Mouse (Mus musculus) left cerebral cortex, adult 2 months (tissue): ENCODE data around the gene Rpl18a. TPM values are rescaled to one million over a fixed set of nuclear protein-coding genes. Genes with fewer than 3 reads are reported as not detected.

Experiments used
- DNase-seq, 2 experiments: peaks; one replicate each; pipeline ENCODE4 v3.0.0; 2021 to 2022; ENCODE audit warnings: low spot score in 2 of 2, mixed read lengths in 1 of 2; ENCODE audit errors: extremely low spot score in 1 of 2
- H3K27ac ChIP-seq: fragments of 200-600 bp; 2 replicates; pipeline ENCODE4 v1.8.1; 2022
- H3K4me3 ChIP-seq: fragments of 200-600 bp; 2 replicates; pipeline ENCODE4 v1.8.1; 2022
- CTCF ChIP-seq: fragments of 200-600 bp; IDR thresholded peaks from 2 replicates; pipeline ENCODE4 v1.8.1; 2022; ENCODE audit warnings: antibody characterized with exemption, mild to moderate bottlenecking, moderate library complexity
- intact Hi-C: fragments of 180-260 bp; cut with DNase I; formaldehyde crosslinking; loops from one replicate; pipeline ENCODE4 v1.15.1; 2025
- total RNA-seq, 2 experiments: library from RNA; stranded (reverse); gene quantifications; 2 replicates each; pipeline ENCODE4 v1.2.3; 2021

Gene Rpl18a
- total RNA-seq, 2 experiments from 2014 or later, result 588 to 633 TPM

DNA sequence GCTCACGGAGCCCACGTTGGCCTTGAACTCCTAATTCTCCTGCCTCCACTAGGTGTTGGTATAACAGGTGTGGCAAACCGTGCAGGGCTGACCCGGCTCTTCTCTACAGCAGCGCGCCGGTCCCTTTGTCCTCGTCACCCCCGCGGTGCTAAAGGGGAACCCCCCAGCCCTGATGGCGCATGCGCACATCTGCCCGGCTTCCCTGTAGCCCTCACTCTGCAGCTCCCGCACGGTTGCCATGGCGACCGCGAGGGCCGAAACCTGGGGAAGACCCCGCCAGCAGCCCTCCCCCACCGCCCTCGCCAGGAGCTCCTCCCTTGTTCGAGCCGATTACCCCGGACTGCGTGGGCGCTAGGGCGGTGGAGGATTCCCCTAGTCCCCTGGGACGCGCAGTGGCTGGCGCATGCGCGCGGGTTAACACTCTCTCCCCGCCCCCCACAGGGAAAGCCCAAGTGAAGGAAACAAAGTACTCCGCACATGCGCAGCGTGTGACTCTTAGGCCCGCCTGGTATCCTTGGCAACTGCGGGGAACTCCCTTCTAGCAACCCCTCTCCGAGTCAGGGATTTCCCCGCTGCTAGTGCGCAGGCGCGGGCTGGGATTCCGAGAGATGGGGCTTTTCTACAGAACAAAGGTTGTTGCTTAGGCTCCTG, 31.7 kb downstream of the Rpl18a start:
- peak; percentile 98 to 99 for DNase-seq
- Histone ChIP-seq H3K4me3 (peak overlapping the region; percentile 62), H3K27ac (peak overlapping the region; percentile 93)
- TF ChIP-seq CTCF, result no peak
- intact Hi-C loops, result no loop called here

DNA sequence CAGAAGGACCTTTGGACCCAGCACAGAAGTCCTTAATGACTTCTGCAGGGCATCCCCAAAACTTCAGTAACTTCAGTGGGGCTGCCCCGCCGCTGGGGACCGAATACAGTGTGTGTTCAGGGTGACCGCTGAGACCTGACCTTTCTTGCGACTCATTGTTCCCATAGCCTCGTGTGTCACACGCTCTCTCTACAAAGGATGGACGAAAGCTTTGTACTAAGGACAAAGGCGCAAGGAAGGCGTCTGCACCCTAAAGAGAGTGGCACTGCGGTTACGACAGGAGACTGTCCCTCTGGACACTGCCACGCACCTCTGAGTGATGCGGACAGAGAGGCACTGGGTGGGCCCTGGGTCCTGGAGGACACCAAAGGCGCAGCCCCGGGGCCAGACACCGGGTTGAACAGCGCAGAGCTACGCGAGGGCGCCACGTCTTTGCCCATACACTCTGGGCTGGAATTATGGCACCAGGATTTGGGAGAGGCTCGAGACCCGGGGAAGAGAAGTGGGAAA, 32.4 kb downstream of the Rpl18a start:
- H3K27ac ChIP-seq, result peak overlapping the region; percentile 93
- no peak for DNase-seq

DNA sequence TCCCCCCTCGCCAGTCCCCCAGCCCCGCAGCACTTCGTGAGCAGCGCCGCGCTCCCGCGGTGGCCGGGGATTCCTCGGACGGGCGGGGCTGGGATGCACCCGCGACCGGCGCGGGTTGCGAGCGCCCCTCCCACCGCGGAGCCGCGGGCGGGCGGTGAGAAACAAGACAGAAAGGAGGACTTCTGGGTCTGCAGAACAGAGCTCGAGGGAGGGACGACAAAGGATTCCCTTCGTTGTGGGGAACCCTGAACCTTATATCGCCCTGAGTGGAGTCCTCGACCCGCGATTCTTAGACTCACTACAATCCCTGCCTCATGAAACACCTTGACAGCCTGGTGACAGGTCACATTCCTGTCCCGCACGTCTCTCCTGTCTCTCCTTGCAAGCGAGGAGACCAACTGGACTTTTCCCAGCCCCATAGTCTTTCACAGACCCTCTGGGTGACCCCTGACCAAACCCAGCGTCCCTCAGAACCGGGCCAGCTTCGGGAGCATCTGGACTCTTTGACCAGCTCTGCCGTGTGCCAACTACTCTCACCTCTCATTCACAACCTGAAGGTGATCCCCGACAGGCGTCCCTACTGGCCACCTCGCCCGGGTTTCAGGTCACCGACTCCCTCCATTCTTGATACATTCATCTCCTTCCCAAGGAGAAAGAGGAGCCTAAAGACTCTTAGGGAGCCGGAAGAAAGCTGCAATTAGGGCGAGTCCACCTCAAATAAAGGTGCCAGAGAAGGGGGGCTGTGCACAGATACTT, 33.1 kb downstream of the Rpl18a start:
- DNase-seq, result peak in 1 of 2 experiments; percentile 47
- TF ChIP-seq CTCF, result no peak

More for the DNA sequence above, 32.4 kb downstream of the Rpl18a start:
- intact Hi-C loops, result no loop called here
- H3K4me3 ChIP-seq, result peak overlapping the region; percentile 62
- no peak for TF ChIP-seq CTCF

DNA sequence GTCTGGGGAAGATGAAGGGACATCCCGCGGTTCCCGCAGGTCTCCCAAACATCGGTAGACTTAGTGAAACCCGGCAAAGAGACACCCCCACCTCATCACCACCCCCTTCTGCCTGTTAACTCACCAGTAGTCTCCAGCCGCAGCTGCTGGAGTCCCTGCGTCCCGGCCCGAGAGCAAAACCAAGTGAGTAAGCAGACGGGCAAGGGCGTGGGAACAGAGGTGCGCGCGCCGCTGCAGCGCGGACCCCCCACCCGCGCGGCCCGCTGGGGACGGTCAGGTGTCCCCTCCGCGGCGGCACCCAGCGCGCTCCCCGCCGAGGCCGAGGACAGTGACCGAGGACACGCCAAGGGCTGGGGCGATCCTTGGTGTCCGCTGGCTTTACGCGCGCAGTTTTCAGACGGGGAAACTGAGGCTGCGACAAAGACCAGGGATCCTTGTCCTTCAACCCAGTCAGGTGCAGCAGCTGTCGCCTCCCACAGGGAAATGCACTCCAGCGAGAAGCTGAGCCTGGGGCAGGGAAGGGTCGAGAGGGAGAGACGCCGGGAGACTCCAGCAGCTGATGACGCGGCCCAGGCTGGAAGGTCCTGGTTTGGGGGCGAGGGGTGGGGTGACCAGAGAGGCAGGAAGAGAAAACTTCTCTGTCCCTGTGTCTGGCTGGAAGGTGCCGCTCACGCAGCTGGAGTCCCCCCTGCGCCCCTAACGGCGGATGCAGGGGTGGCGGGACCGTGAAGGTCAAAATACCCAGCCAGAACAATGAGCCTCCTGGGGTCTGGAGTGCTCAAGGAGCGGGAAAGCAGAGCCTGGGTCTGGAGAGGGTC, 34.2 kb downstream of the Rpl18a start, which contains the start of gene Kcnn1:
Gene Kcnn1, minus strand, starts transcription at position 435 of the 818 bp plus-strand sequence.
- intact Hi-C loops, result no loop called here
- no peak; the same call in 1 of the 2 replicates for TF ChIP-seq CTCF
- DNase-seq, result no peak
- Histone ChIP-seq H3K27ac (peak within 1 kb of the TSS; percentile 50), H3K4me3 (peak within 1 kb of the TSS; percentile 34)

More for the DNA sequence above, 33.1 kb downstream of the Rpl18a start:
- peak overlapping the region; percentile 34 for H3K4me3 ChIP-seq
- H3K27ac ChIP-seq, result no peak overlapping the region; the same call in 1 of the 2 replicates
- intact Hi-C loops, result no loop called here

GRCm38 (mm10) chr8:70857516-70857915, 39.7 kb downstream of the Rpl18a start:
- intact Hi-C loops, result no loop called here
- no peak for DNase-seq
- no peak for TF ChIP-seq CTCF
- Histone ChIP-seq H3K27ac (no peak overlapping the region), H3K4me3 (no peak overlapping the region)

- peak overlapping the region; percentile 65 for H3K27ac ChIP-seq
- peak overlapping the region; percentile 59 for H3K4me3 ChIP-seq
- TF ChIP-seq CTCF, result no peak
- intact Hi-C loops, result no loop called here
- peak; percentile 80 to 81 for DNase-seq
Observed at GRCm38 (mm10) chr8:70856541-70857197, 40.5 kb downstream of the Rpl18a start.

GRCm38 (mm10) chr8:70856028-70856427, 41.2 kb downstream of the Rpl18a start:
- DNase-seq, result no peak
- Histone ChIP-seq H3K27ac (no peak overlapping the region), H3K4me3 (peak overlapping the region; percentile 59)
- intact Hi-C loops, result no loop called here
- TF ChIP-seq CTCF, result no peak

DNA sequence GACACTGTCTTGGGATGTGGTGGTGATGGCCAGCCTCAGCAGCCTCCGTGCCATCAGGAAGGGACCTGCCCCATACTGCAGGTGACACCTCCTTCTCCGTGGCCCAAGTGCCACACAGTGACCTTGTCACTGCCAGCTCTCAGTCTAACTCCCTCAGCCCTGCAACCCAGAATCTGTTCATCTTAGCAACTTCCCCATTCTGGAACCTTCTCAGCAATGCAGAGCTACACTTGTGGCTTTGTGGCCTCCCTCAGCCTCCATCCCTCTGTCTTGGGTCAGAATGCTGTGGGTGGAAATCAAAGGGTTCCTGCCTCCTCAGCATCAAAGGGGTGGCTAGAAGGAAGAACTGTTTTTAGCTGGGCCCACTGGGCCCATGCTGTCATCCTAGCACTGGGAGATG, 43.3 kb downstream of the Rpl18a start:
- intact Hi-C loops, result no loop called here
- TF ChIP-seq CTCF, result no peak
- Histone ChIP-seq H3K27ac (no peak overlapping the region), H3K4me3 (no peak overlapping the region)
- DNase-seq, result no peak

DNA sequence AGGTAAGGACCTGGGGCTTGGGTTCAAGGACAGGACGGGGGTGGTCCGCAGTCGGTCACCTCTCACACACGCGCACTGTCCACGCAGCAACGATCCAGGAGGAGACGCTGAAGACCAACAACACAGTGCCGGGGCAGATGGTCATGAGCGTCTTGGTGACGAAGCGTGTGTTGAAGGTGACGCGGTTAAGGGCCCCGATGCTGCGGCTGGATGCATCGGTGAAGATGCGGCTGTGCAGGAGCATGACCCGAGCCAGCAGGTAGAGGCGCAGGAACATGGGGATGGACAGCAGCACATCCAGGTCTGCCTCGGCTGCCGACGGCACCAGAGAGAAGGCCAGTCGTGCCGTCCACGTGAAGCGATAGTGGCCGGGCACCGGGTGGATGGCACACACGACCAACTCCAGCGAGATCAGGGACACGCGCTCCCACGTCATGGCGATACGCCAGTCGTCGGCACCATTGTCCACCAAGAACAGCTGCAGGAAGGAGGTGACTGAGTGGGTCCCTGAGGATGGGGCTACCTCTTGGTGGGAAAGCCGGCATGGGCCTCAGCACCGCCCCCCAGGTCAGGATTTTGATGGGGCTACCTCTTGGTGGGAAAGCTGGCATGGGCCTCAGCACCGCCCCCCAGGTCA, 44.5 kb downstream of the Rpl18a start:
- no peak for TF ChIP-seq CTCF
- no peak overlapping the region for H3K4me3 ChIP-seq
- DNase-seq, result no peak
- no peak overlapping the region for H3K27ac ChIP-seq
- intact Hi-C loops, result no loop called here

- Histone ChIP-seq H3K27ac (no peak overlapping the region), H3K4me3 (no peak overlapping the region)
- intact Hi-C loops, result no loop called here
- no peak for DNase-seq
- no peak for TF ChIP-seq CTCF
Observed at GRCm38 (mm10) chr8:70851837-70852236, 45.4 kb downstream of the Rpl18a start.

DNA sequence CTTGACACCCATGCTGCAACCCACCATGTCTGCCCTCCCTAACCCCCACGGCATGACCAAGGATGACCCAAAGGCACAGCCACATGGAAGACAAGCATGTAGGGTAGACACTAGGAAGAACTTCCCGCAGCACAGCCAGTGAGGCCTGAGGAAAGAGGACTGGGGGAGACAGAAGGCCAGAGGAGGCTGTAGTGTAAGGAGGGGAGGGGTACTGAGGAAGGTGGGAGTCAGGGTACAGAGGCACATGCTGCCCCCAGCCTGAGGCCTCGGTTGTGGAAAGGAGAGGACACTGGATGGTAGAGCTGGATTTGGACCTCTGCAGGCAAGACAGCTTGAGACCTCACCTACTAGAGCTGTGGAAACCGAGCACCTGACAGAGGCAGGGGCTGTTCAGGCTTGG, 46.3 kb downstream of the Rpl18a start:
- DNase-seq, result no peak
- intact Hi-C loops, result no loop called here
- TF ChIP-seq CTCF, result no peak
- H3K27ac ChIP-seq, result no peak overlapping the region
- H3K4me3 ChIP-seq, result no peak overlapping the region
